Mouse (Mus musculus) spleen, postnatal 36 days (tissue): Measurements from ENCODE around the gene Sema3c.

Source experiments
- DNase-seq, 2 experiments: peaks; one replicate each; pipeline ENCODE4 v3.0.0; 2022; ENCODE audit warnings: low spot score in 2 of 2, mixed read lengths in 1 of 2

The Sema3c gene

GRCm38 (mm10) chr5:17647643-17648226 is 73.7 kb downstream of the Sema3c start:
- no peak for DNase-seq

GRCm38 (mm10) chr5:17648865-17649542 is 74.9 kb downstream of the Sema3c start:
- DNase-seq = no peak

GRCm38 (mm10) chr5:17661223-17661622 is 87.1 kb downstream of the Sema3c start:
- no peak for DNase-seq

DNA sequence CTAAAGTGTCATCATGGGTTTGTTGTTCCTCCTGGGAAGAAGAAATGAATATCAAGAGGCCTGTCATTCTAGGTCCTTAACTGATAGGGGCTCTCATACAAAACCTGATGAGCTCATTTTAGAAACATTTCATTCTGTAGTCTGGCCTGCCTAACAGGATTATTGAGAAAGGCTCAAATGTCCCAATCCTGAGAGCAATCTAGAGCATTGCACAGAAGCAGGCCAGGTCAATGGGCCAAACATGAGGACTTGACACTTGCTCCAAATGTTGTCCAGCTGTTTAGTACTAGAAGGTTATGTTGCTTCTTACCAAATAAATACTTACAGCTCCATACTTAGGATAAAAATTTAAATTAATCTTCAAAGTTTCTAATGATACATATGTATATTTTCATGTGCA is 97.3 kb downstream of the Sema3c start:
- no peak for DNase-seq

DNA sequence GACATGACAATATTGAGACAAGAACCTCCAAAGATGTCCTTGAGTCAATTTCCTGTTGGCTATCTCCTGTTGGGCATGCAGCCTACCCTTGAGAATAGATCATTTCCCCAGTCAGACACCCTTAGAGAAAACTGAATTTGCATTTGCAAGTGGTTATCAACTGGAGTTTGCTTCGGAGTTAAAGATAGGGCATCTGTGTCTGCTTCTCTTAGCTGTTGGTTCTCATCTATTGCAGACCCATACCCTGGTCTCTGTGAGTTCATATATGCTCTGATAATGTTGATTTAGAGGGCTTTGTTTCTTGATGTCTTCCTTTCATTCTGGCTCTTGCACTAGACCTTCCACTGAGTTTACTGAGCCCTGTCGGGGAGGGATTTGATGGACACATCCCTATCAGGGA is 106.8 kb downstream of the Sema3c start:
- DNase-seq = no peak

GRCm38 (mm10) chr5:17689121-17689520 is 115.0 kb downstream of the Sema3c start:
- no peak for DNase-seq

DNA sequence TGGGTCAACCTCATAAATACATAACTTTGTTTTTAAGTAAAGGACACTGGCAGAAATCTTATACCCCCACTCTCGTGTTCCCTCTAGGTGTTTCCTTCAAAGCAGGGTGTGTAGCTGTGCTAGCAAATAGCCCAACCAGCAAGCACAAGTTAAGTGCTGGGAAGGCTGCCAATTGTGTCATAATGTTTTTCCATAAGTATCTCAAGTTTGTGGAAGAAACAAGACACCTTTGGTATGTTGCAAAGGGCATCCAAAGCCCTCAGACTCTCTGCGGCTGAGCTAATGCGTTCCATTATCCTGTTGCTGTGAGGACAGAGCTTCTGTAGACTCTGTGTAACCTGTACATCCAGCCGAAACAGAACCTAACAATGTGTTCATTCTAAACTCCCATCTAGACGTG is 115.5 kb downstream of the Sema3c start:
- DNase-seq = no peak

DNA sequence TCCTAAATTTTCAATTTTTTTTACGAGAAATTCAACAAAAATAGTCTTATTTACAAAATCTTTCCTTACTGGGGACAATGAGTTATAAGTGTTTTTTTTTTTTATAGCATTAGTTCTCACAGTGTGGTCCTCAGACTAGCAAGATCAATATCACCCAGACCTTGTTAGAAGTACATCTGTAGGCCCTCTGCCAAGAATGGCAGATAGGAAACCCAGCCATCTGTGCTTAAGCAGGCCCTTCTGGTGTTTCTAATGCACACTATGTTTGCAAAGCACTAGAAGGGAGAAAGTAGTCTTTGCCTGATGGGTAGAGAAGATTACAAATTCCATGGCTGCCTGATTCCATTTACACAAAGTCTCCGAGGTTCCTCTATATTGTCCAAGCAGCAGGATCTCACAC is 121.3 kb downstream of the Sema3c start:
- no peak for DNase-seq

DNA sequence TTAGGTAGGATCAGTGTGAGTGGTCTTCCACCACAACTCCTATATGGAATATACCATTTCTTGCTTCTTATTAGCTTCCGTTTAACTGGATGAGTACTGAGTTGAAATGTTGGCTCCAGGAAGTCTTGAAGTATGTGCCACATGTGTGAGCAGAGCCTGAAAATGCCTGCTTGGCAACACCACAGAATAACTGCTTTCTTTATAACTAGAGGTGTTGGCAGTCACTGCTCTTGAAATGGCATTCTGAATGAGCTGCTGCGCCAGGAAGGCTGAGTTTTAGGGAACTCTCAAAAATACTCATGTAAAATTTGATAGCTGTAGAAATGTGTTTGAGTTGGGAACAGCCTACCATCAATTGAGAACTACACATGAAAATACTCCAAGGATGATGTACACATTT is 124.8 kb downstream of the Sema3c start:
- DNase-seq = no peak

DNA sequence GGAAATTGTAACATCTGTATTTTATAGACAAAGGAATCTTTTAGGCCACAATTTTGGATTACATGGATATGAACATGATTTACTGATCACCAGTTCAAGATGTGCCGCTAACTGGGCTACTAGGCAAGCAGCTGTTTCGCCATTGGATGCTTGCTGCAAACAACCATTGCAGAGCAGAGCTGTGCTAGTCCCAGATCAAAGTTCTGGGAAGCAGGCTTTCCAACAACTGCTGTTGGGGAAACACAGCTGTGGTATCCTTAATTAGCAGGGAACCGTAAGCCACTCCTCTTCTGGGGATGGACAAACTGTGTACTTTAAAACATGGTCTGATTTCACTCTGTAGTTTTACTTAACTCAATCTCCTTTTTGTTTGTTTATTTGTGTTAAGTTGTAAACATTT is 130.1 kb downstream of the Sema3c start:
- DNase-seq = no peak

- no peak for DNase-seq
These were observed 133.0 kb downstream of the Sema3c start for GRCm38 (mm10) chr5:17707086-17707485.

GRCm38 (mm10) chr5:17712374-17712773 is 138.3 kb downstream of the Sema3c start:
- no peak for DNase-seq

GRCm38 (mm10) chr5:17715206-17715605 is 141.1 kb downstream of the Sema3c start:
- DNase-seq = no peak

- DNase-seq = no peak
These were observed 145.9 kb downstream of the Sema3c start for GRCm38 (mm10) chr5:17720011-17720410.

DNA sequence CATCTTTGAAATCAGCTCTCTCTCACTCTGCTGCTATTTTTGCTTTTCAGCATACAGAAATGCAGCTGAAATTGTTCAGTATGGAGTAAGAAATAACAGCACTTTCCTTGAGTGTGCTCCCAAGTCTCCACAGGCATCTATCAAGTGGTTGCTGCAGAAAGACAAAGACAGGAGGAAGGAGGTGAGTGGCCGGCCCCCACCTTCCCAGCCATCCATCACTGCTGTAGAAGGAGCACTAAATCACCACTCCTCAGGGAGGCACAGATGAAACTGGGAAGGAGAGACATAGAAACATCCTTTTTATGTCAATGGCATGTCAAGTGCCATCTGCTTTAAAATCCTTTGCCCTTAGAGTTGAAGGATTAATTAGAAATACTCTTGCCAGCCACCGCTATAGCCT is 149.9 kb downstream of the Sema3c start:
- no peak for DNase-seq

DNA sequence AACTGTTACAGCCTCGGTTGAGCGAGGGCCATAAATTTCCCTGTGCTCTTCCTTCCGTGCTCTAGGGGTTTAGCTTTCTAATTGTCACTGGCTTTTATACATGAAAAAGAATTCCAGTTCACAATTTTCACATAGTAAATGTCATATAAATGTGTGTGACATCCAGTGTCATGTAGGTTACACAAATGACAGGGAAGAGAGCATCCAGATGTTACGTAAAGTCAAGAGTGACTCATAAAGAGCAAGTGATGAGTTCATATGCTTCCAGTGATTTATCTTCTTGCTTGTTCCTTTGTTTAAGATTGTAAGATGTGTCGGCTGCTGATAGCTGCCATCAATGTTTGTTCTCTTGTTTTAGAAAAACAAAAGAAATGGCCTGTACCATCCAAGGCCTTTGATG is 154.0 kb downstream of the Sema3c start:
- no peak for DNase-seq

DNA sequence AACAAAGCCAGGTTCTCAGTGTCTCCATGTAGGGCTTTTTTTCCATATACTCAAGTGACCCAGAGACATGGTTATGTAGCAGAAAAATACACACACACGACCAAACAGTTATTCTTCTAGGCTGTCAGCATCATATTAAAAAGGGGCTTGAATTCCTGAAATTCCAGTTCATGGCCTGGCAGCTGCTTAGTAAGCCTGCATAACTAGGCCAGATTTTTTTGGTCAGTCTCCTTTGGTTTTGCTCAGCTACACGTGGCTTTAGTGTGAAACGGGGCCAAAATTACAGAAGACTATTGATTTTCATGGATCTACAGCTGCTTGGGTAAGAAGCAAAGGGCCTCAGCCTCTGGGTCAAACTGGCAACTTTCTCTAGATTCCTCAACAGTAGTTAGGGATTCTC is 165.7 kb downstream of the Sema3c start:
- DNase-seq = no peak

DNA sequence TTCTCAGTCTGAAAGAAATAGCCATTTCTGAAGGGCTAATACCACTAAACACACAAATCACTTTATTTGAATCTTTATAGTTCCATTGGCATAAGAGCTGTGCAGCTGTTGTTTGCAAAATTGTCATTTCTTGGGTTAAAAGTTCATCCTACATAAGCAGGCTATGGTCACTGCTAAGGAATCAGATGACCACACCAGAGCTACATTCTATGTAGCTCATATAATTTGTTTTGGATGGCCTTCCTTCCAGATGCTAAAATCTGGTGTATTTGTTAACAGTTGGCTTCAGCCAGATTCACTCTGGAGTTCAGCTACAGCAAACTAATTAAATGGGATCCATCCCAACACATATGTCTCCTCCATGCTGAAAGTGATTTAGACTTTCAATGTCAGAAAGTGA is 172.4 kb downstream of the Sema3c start:
- no peak for DNase-seq

DNA sequence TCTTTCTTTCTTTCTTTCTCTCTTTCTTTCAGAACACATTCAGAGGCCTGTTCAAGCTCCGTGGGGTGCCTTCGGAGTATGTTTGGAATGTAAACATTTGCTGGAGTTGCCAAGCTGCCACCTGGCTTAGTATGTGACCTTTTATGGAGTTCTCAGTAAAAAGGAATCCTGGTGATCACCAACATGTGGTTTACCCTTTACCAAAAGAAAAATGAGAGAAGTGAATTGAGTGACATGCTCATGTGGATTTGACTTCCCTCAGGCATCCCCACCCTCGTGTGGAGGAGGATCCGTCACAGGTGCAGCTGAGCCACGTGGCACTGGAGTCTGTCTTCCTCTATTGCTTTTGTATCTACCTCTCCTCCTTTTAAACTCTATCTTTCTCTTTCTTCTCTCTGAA is 173.1 kb downstream of the Sema3c start:
- no peak for DNase-seq

DNA sequence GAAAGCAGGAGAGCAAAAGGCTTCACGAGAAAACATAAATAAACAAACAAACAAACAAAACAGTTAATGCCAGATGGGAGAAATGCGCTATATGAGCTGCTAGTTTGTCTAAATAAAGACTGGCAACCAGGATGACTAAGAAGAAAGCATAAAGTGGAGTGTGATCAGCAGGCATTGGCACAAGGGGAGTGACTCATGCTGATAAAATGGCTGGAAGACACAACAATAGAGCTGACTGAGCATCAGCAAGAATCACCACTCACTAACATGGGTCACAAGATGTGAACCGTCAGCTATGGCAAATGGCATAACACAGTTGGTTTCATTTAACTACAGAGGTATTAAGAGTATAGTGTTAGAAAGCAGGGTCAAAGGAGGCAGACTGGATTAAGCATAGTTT is 174.2 kb downstream of the Sema3c start:
- DNase-seq = no peak

- no peak for DNase-seq
These were observed 179.5 kb downstream of the Sema3c start for GRCm38 (mm10) chr5:17753471-17754005.

GRCm38 (mm10) chr5:17766006-17766677 is 192.1 kb downstream of the Sema3c start:
- no peak for DNase-seq

DNA sequence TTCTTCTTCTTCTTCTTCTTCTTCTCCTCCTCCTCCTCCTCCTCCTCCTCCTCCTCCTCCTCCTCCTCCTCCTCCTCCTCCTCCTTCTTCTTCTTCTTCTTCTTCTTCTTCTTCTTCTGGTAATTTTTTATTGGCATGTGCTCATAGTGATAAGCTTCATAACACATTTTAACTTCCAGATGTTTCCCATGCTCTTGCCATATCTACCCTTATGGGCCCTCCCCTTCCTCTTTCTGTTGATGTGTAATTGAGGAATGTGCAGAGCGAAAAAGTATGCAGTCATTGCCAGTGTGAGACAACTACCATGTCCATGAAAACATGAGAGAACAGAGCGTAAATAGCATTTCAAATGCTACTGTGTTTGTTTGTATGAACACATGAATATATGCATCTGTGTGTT is 196.2 kb downstream of the Sema3c start:
- no peak for DNase-seq
